Mouse (Mus musculus): Measurements from ENCODE around the gene Lce1c. TPM values are rescaled to one million over a fixed set of nuclear protein-coding genes. Genes with fewer than 3 reads are reported as not detected.

Gene Lce1c
- total RNA-seq (2017), result not detected in 2 replicates

DNA sequence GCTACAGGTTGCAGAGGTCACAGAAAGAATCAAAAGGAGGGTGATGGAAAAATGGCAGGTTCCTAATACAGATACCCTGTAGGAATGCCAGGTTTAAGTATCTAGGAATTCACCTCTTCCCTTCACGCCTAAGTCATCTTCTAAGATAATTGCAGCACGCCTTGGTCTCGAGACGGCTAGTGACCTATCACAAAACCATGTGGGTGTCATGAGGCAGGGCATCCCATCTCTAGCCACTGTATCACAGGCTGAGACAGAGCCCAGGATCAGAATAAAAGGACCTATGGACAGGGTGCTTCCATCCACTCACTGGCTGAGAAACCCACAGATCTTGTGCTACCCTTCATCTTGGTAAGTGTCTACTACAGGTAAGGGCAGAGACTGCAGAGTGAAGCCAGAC is at the start of gene Lce1c:
Gene Lce1c, plus strand, starts transcription at position 301 of the 400 bp plus-strand sequence.
- ATAC-seq (ENCODE audit: extremely low read depth, insufficient number of reproducible peaks, low FRiP score, poor library complexity, severe bottlenecking), result no peak

GRCm38 (mm10) chr3:92637745-92638652 is 41.0 kb upstream of the Lce1c start:
- no peak for ATAC-seq (ENCODE audit: extremely low read depth, insufficient number of reproducible peaks, low FRiP score, poor library complexity, severe bottlenecking)

DNA sequence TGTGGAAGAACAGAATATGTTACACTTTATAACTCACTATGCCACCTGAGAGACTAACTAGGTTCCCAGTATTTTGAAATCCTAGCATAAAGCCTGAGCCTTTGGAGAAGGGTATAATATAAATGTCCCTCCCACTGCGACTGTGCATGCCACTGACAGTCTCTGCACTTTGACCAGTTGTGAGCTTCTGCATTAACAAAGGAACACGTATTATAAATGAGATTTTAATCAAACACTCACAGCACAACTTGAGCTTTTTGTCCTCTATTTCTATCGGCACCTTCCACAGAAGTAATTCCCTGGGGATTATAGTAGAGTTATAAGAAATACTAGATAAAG is 40.4 kb upstream of the Lce1c start:
- no peak for ATAC-seq (ENCODE audit: extremely low read depth, insufficient number of reproducible peaks, low FRiP score, poor library complexity, severe bottlenecking)

- ATAC-seq (ENCODE audit: extremely low read depth, insufficient number of reproducible peaks, low FRiP score, poor library complexity, severe bottlenecking), result no peak
Observed at GRCm38 (mm10) chr3:92639854-92640253, 39.2 kb upstream of the Lce1c start.

- no peak for ATAC-seq (ENCODE audit: extremely low read depth, insufficient number of reproducible peaks, low FRiP score, poor library complexity, severe bottlenecking)
Observed at GRCm38 (mm10) chr3:92648207-92648606, 30.8 kb upstream of the Lce1c start, which contains the start of gene Lce1a1. Gene Lce1a1 (minus strand): TSS chr3:92648307.

- no peak for ATAC-seq (ENCODE audit: extremely low read depth, insufficient number of reproducible peaks, low FRiP score, poor library complexity, severe bottlenecking)
Observed at GRCm38 (mm10) chr3:92656826-92657225, 22.2 kb upstream of the Lce1c start, which contains the start of gene Lce1b. Gene Lce1b (minus strand): TSS chr3:92656926.

DNA sequence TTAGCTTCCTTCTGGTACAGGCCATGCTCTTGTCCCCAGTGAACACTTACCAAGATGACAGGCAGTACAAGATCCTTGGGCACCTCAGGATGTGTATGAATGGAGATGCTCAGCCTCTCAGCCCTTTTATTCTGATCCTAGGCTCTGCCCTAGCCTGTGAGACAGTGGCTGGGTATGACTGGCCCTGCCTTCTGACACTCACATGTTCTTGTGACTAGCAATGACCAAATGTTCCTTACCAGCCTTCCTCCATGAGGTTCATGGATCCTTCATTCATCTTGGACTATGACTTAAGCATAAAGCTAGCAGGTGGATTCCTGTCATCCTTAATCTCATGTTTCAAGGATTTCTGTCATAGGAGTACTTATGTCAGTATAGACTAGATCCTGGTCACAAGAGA is 8.8 kb upstream of the Lce1c start, which contains the start of gene Lce1a2:
Gene Lce1a2, minus strand, starts transcription at position 101 of the 400 bp plus-strand sequence.
- ATAC-seq (ENCODE audit: extremely low read depth, insufficient number of reproducible peaks, low FRiP score, poor library complexity, severe bottlenecking), result no peak

- ATAC-seq (ENCODE audit: extremely low read depth, insufficient number of reproducible peaks, low FRiP score, poor library complexity, severe bottlenecking), result no peak
Observed at GRCm38 (mm10) chr3:92687110-92687509, 8.1 kb downstream of the Lce1c start, which contains the start of gene Lce1d. Gene Lce1d (minus strand): TSS chr3:92687210.

GRCm38 (mm10) chr3:92689154-92689553 is 10.1 kb downstream of the Lce1c start:
- peak; percentile 48; the same call in 1 of the 2 replicates for ATAC-seq (ENCODE audit: extremely low read depth, insufficient number of reproducible peaks, low FRiP score, poor library complexity, severe bottlenecking)

DNA sequence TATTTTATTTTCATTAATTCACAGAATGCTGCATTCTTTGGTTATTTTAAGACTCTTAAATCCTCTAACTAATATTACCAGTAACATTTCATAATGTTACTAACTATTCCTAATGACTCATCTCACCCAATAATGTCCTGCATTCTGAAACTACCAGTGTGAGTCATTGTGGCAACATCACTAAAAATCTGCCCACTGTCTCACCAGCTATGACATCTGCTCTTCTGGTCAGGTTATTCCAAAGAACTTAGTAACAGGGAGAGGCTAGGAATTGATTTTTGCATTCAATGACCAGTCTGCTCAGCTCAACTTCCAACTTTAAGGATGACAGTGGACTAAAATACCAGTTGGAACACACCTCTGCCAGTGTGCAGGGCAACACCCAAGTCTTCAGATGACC is 12.6 kb downstream of the Lce1c start:
- no peak for ATAC-seq (ENCODE audit: extremely low read depth, insufficient number of reproducible peaks, low FRiP score, poor library complexity, severe bottlenecking)

GRCm38 (mm10) chr3:92694613-92695012 is 15.6 kb downstream of the Lce1c start:
- ATAC-seq (ENCODE audit: extremely low read depth, insufficient number of reproducible peaks, low FRiP score, poor library complexity, severe bottlenecking), result no peak

- no peak for ATAC-seq (ENCODE audit: extremely low read depth, insufficient number of reproducible peaks, low FRiP score, poor library complexity, severe bottlenecking)
Observed at GRCm38 (mm10) chr3:92708974-92709373, 29.9 kb downstream of the Lce1c start, which contains the start of gene Lce1e. Gene Lce1e (minus strand): TSS chr3:92709074.

- ATAC-seq (ENCODE audit: extremely low read depth, insufficient number of reproducible peaks, low FRiP score, poor library complexity, severe bottlenecking), result no peak
Observed at GRCm38 (mm10) chr3:92715122-92715521, 36.1 kb downstream of the Lce1c start.

DNA sequence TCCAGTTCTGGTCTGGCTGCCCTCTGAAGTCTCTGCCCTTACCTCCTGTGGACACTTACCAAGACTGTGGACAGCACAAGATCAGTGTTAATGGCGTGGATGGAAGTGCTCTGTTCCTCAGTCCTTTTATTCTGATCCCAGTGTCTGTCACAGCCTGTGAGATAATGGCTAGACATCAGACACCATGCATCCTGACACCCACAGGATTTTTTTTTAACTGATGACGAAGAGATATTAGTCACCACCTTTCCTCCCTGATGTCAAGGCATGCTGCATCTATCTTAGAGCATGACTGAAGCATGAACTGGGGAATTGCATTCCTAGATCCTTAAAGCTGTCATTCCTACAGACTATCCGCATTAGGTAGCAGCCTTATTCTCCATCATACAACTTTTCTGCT is 41.2 kb downstream of the Lce1c start, which contains the start of gene Lce1f:
Gene Lce1f, minus strand, starts transcription at position 101 of the 400 bp plus-strand sequence.
- no peak for ATAC-seq (ENCODE audit: extremely low read depth, insufficient number of reproducible peaks, low FRiP score, poor library complexity, severe bottlenecking)

DNA sequence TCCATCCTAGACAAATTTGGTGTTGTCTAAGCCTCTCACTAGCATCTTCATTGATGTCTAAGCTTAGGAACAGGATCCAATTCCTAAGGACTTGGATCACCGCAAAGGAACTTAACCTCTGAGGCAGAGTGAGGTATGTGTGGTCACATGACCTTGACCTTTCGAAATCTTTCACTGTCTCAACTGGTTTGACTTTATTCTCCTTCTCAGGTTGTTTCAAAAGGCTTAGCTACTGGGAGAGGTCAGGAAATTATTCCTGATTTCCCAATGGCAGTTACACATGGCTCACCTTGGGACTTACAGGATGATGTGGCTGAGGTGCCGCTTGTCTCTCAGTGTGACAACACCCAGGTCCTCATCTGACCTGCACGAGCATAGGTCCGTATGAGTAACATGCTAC is 43.6 kb downstream of the Lce1c start:
- no peak for ATAC-seq (ENCODE audit: extremely low read depth, insufficient number of reproducible peaks, low FRiP score, poor library complexity, severe bottlenecking)

Other genes with a start within 250 kb of the Lce1c start
- gene Gm9774, start 249.8 kb upstream of the Lce1c start, total RNA-seq (2017), result 2.1 and 3.1 TPM in 2 replicates
- not detected in 2 replicates for gene Sprr2k, start 246.7 kb upstream of the Lce1c start, total RNA-seq (2017)
- not detected in 2 replicates for gene Sprr1b, start 240.5 kb upstream of the Lce1c start, total RNA-seq (2017)
- not detected in 2 replicates for gene Sprr3, start 220.5 kb upstream of the Lce1c start, total RNA-seq (2017)
- gene Sprr1a, start 193.4 kb upstream of the Lce1c start, total RNA-seq (2017), result not detected in 2 replicates
- gene Sprr4, start 178.8 kb upstream of the Lce1c start, total RNA-seq (2017), result not detected in 2 replicates
- gene 2310046K23Rik, start 144.7 kb upstream of the Lce1c start, total RNA-seq (2017), result 0.98 TPM in 1 of 2 replicates, not detected in the other
- gene Ivl, start 105.5 kb upstream of the Lce1c start, total RNA-seq (2017), result not detected in 2 replicates
- gene Smcp, start 90.2 kb upstream of the Lce1c start, total RNA-seq (2017), result not detected in 2 replicates
- not detected in 2 replicates for gene 2210017I01Rik, start 71.8 kb upstream of the Lce1c start, total RNA-seq (2017)
- not detected in 2 replicates for gene Lce6a, start 57.6 kb upstream of the Lce1c start, total RNA-seq (2017)
- not detected in 2 replicates for gene Lce1a1, start 30.9 kb upstream of the Lce1c start, total RNA-seq (2017)
- not detected in 2 replicates for gene Lce1b, start 22.3 kb upstream of the Lce1c start, total RNA-seq (2017)
- gene Lce1a2, start 8.9 kb upstream of the Lce1c start, total RNA-seq (2017), result not detected in 2 replicates
- gene Lce1d, start 8.0 kb downstream of the Lce1c start, total RNA-seq (2017), result not detected in 2 replicates
- gene Lce1e, start 29.8 kb downstream of the Lce1c start, total RNA-seq (2017), result not detected in 2 replicates
- gene Lce1f, start 41.1 kb downstream of the Lce1c start, total RNA-seq (2017), result not detected in 2 replicates
- not detected in 2 replicates for gene Gm38119, start 59.8 kb downstream of the Lce1c start, total RNA-seq (2017)
- gene Lce1g, start 73.1 kb downstream of the Lce1c start, total RNA-seq (2017), result not detected in 2 replicates
- not detected in 2 replicates for gene Lce1h, start 85.8 kb downstream of the Lce1c start, total RNA-seq (2017)
- gene Lce1i, start 99.7 kb downstream of the Lce1c start, total RNA-seq (2017), result not detected in 2 replicates
- not detected in 2 replicates for gene Lce1j, start 111.3 kb downstream of the Lce1c start, total RNA-seq (2017)
- not detected in 2 replicates for gene Lce1k, start 128.6 kb downstream of the Lce1c start, total RNA-seq (2017)
- not detected in 2 replicates for gene Kprp, start 148.0 kb downstream of the Lce1c start, total RNA-seq (2017)
- not detected in 2 replicates for gene Lce1l, start 172.0 kb downstream of the Lce1c start, total RNA-seq (2017)
- gene 2310050C09Rik, start 191.0 kb downstream of the Lce1c start, total RNA-seq (2017), result not detected in 2 replicates
- not detected in 2 replicates for gene Lce3a, start 247.0 kb downstream of the Lce1c start, total RNA-seq (2017)

All from neutrophil, adult 5-6 weeks (primary cell).